Mouse (Mus musculus): ENCODE results near the gene Itgb8. TPM values are rescaled to one million over a fixed set of nuclear protein-coding genes. Genes with fewer than 3 reads are reported as not detected.

Itgb8 gene
- polyA plus RNA-seq, 1 experiment from 2014 or later = 25.2 TPM

GRCm38 (mm10) chr12:119204411-119204810 lies 34.2 kb downstream of the Itgb8 start:
- Histone ChIP-seq H3K9ac (ENCODE audit: low read length) (no peak overlapping the region), H3K9me3 (ENCODE audit: control insufficient read depth, low read length) (no peaks in the 10 kb centered on the region), H3K4me3 (ENCODE audit: low read depth, low read length) (no peak overlapping the region), H3K27ac (ENCODE audit: low read depth, low read length) (no peak overlapping the region), H3K27me3 (ENCODE audit: control insufficient read depth, insufficient read depth, low read length) (no peaks in the 10 kb centered on the region), H3K4me1 (replicated peaks; ENCODE audit: control insufficient read depth, insufficient read depth, low read length) (no peaks in the 10 kb centered on the region), H3K4me2 (ENCODE audit: low read depth, low read length, severe bottlenecking) (no peak overlapping the region), H3K36me3 (ENCODE audit: control insufficient read depth, insufficient read depth, low read length) (no peaks in the 10 kb centered on the region; the same call in 1 of the 2 replicates)
- 88% methylated on average over 2 of the region's 2 CpGs for WGBS
- ATAC-seq (replicated peaks; ENCODE audit: low FRiP score) (no peak), DNase-seq (ENCODE audit: low spot score) (no peak)

DNA sequence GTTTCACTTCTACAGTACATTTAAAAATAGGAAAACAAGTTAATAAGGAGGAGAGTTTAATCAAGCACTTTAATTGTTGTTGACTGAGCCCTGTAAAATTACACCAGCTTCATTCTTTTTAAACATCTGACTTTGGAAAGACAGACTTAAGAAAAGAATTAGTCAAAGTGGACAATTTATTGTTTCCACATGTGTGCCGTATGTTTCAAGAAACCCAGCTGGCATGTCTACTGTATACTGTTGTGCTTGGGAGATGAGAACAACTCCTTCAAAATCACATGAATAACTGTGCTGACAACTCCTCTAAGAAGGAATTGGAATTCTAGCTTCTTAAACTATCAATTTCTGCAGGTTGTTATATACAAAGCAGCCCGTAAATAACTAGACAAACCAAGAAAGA lies 35.8 kb downstream of the Itgb8 start:
- DNase-seq (ENCODE audit: low spot score) (no peak), ATAC-seq (replicated peaks; ENCODE audit: low FRiP score) (no peak)
- no peak overlapping the region for H3K4me3 ChIP-seq (ENCODE audit: low read depth, low read length)
- H3K4me2 ChIP-seq (ENCODE audit: low read depth, low read length, severe bottlenecking) = no peak overlapping the region
- no peaks in the 10 kb centered on the region for H3K27me3 ChIP-seq (ENCODE audit: control insufficient read depth, insufficient read depth, low read length)
- no peak overlapping the region for H3K9ac ChIP-seq (ENCODE audit: low read length)
- no peaks in the 10 kb centered on the region for H3K9me3 ChIP-seq (ENCODE audit: control insufficient read depth, low read length)
- no peak overlapping the region for H3K27ac ChIP-seq (ENCODE audit: low read depth, low read length)
- 84% methylated on average over 2 of the region's 2 CpGs for WGBS
- no peaks in the 10 kb centered on the region for H3K4me1 ChIP-seq (replicated peaks; ENCODE audit: control insufficient read depth, insufficient read depth, low read length)
- H3K36me3 ChIP-seq (ENCODE audit: control insufficient read depth, insufficient read depth, low read length) = no peaks in the 10 kb centered on the region; the same call in 1 of the 2 replicates

GRCm38 (mm10) chr12:119195145-119195544 lies 43.5 kb downstream of the Itgb8 start:
- Histone ChIP-seq H3K9me3 (ENCODE audit: control insufficient read depth, low read length) (no peaks in the 10 kb centered on the region), H3K27ac (ENCODE audit: low read depth, low read length) (no peak overlapping the region), H3K4me1 (replicated peaks; ENCODE audit: control insufficient read depth, insufficient read depth, low read length) (no peaks in the 10 kb centered on the region), H3K4me3 (ENCODE audit: low read depth, low read length) (no peak overlapping the region), H3K36me3 (ENCODE audit: control insufficient read depth, insufficient read depth, low read length) (no peaks in the 10 kb centered on the region), H3K27me3 (ENCODE audit: control insufficient read depth, insufficient read depth, low read length) (no peaks in the 10 kb centered on the region), H3K9ac (ENCODE audit: low read length) (no peak overlapping the region), H3K4me2 (ENCODE audit: low read depth, low read length, severe bottlenecking) (no peak overlapping the region)
- DNase-seq (ENCODE audit: low spot score) = no peak
- no peak for ATAC-seq (replicated peaks; ENCODE audit: low FRiP score)

DNA sequence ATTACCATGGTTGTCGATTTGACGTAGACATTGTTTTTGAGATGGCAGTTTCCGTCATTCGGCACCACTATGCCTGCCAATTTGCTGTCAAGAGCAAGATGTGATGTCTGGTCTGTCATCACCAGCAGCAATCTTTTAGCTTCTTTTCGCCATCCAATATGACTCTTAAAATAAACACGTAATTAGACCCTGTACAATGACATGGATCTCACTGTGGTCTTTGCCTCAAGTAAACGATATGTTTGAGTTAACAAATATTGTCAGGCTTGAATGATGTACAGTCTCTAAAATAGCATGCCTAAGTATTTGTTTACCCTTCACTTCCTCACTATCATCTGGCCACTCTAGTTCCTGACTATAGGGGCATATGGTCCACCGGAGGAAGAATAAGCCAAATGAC lies 48.8 kb downstream of the Itgb8 start:
- ATAC-seq (replicated peaks; ENCODE audit: low FRiP score) = no peak
- Histone ChIP-seq H3K4me2 (ENCODE audit: low read depth, low read length, severe bottlenecking) (no peak overlapping the region), H3K27ac (ENCODE audit: low read depth, low read length) (no peak overlapping the region), H3K9me3 (ENCODE audit: control insufficient read depth, low read length) (no peaks in the 10 kb centered on the region), H3K27me3 (ENCODE audit: control insufficient read depth, insufficient read depth, low read length) (no peaks in the 10 kb centered on the region), H3K9ac (ENCODE audit: low read length) (no peak overlapping the region), H3K4me1 (replicated peaks; ENCODE audit: control insufficient read depth, insufficient read depth, low read length) (no peaks in the 10 kb centered on the region), H3K36me3 (ENCODE audit: control insufficient read depth, insufficient read depth, low read length) (no peaks in the 10 kb centered on the region; the same call in 1 of the 2 replicates), H3K4me3 (ENCODE audit: low read depth, low read length) (no peak overlapping the region)
- 92% methylated on average over 8 of the region's 8 CpGs for WGBS
- no peak for DNase-seq (ENCODE audit: low spot score)

DNA sequence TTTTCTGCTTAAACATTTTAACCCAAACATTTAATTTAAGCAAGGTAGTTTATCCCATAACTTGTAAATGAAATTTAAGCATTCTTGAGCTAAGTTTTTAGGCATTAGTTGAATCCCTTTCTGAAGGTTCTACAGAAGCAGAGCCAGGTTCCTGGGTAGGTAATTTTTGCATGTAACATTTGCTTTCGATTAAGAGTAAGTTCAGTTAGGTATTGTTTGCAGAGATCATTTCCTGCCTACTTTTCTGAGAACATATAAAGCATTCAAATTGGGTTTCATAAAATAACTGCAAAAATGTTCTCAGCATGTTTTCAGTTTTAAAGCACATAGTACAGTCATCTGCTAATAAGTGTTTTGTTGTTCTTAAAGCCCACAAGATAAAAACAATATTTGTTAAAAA lies 53.2 kb downstream of the Itgb8 start:
- no peaks in the 10 kb centered on the region; the same call in 1 of the 2 replicates for H3K36me3 ChIP-seq (ENCODE audit: control insufficient read depth, insufficient read depth, low read length)

GRCm38 (mm10) chr12:119182215-119182924 lies 56.2 kb downstream of the Itgb8 start:
- DNase-seq (ENCODE audit: low spot score) (no peak), ATAC-seq (replicated peaks; ENCODE audit: low FRiP score) (no peak)
- Histone ChIP-seq H3K27me3 (ENCODE audit: control insufficient read depth, insufficient read depth, low read length) (no peaks in the 10 kb centered on the region), H3K4me1 (replicated peaks; ENCODE audit: control insufficient read depth, insufficient read depth, low read length) (no peaks in the 10 kb centered on the region), H3K9me3 (ENCODE audit: control insufficient read depth, low read length) (no peaks in the 10 kb centered on the region), H3K27ac (ENCODE audit: low read depth, low read length) (no peak overlapping the region), H3K4me2 (ENCODE audit: low read depth, low read length, severe bottlenecking) (no peak overlapping the region), H3K36me3 (ENCODE audit: control insufficient read depth, insufficient read depth, low read length) (no peaks in the 10 kb centered on the region; the same call in 1 of the 2 replicates), H3K9ac (ENCODE audit: low read length) (no peak overlapping the region), H3K4me3 (ENCODE audit: low read depth, low read length) (no peak overlapping the region)
- WGBS = 88% methylated on average over 2 of the region's 2 CpGs

More for the DNA sequence above, 53.2 kb downstream of the Itgb8 start:
- 88% methylated on average over 1 of the region's 1 CpGs for WGBS
- no peaks in the 10 kb centered on the region for H3K27me3 ChIP-seq (ENCODE audit: control insufficient read depth, insufficient read depth, low read length)
- ATAC-seq (replicated peaks; ENCODE audit: low FRiP score) (no peak), DNase-seq (ENCODE audit: low spot score) (no peak)
- no peaks in the 10 kb centered on the region for H3K4me1 ChIP-seq (replicated peaks; ENCODE audit: control insufficient read depth, insufficient read depth, low read length)
- no peaks in the 10 kb centered on the region for H3K9me3 ChIP-seq (ENCODE audit: control insufficient read depth, low read length)
- H3K27ac ChIP-seq (ENCODE audit: low read depth, low read length) = no peak overlapping the region
- no peak overlapping the region for H3K4me3 ChIP-seq (ENCODE audit: low read depth, low read length)
- no peak overlapping the region for H3K4me2 ChIP-seq (ENCODE audit: low read depth, low read length, severe bottlenecking)
- no peak overlapping the region for H3K9ac ChIP-seq (ENCODE audit: low read length)

DNA sequence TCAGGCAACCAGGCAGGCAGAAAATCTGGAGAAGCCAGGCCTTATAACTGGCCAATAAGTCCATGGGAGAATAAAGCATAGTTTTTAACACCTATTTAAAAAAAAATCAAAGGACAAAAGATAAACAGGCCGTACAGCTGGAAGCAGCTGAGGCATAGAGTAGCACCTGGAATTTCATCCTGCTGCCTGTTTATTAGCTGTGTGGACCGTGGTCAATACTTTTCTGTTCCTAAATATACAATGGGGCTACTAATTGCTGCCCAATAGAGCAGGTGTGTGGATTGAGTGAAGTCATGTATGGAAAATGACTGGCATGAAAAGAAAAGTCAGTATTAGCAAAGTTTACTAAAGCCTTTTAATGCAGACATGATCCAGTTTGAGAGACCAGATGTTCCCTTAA lies 62.6 kb downstream of the Itgb8 start:
- H3K9ac ChIP-seq (ENCODE audit: low read length) = no peak overlapping the region
- H3K4me2 ChIP-seq (ENCODE audit: low read depth, low read length, severe bottlenecking) = no peak overlapping the region
- ATAC-seq (replicated peaks; ENCODE audit: low FRiP score) (no peak), DNase-seq (ENCODE audit: low spot score) (no peak)
- no peaks in the 10 kb centered on the region for H3K9me3 ChIP-seq (ENCODE audit: control insufficient read depth, low read length)
- H3K27ac ChIP-seq (ENCODE audit: low read depth, low read length) = no peak overlapping the region
- WGBS = 79% methylated on average over 2 of the region's 2 CpGs
- no peaks in the 10 kb centered on the region for H3K4me1 ChIP-seq (replicated peaks; ENCODE audit: control insufficient read depth, insufficient read depth, low read length)
- no peaks in the 10 kb centered on the region for H3K27me3 ChIP-seq (ENCODE audit: control insufficient read depth, insufficient read depth, low read length)
- no peak overlapping the region for H3K4me3 ChIP-seq (ENCODE audit: low read depth, low read length)
- H3K36me3 ChIP-seq (ENCODE audit: control insufficient read depth, insufficient read depth, low read length) = no peaks in the 10 kb centered on the region; the same call in 1 of the 2 replicates

DNA sequence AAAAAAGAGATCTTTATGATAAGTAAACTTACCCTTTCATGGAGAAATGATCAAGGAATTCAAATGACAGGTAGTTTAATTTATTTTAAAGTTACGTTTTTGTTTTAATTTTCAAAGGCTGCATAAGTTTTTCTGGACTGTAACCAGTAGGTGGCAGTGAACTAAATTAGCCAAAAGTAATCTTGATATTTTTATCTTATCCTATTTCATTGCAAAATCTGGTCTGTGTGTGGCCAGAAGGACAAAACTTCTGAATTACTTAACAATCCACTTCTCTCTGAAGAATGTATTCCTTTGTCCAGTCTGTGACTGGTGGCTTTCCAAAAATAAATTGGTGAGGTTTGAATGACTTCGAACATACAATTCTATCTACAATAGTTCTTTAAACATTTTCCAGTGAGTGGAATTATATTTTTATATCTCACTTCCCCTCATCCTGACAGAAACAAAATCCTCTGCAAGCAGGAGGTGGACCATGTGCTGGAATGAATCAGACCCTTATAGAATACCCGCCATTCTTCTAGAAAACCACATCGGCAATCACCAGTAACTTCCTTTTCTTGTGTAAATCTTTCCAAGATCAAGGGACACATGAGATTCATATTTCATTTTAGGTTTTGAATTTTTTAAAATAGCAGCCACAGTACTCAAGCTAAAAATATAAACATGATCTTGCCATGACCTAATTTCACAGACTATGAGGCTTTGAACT lies 68.6 kb downstream of the Itgb8 start:
- Histone ChIP-seq H3K4me2 (ENCODE audit: low read depth, low read length, severe bottlenecking) (no peak overlapping the region), H3K27me3 (ENCODE audit: control insufficient read depth, insufficient read depth, low read length) (no peaks in the 10 kb centered on the region), H3K9me3 (ENCODE audit: control insufficient read depth, low read length) (no peaks in the 10 kb centered on the region), H3K27ac (ENCODE audit: low read depth, low read length) (no peak overlapping the region), H3K9ac (ENCODE audit: low read length) (no peak overlapping the region), H3K36me3 (ENCODE audit: control insufficient read depth, insufficient read depth, low read length) (no peaks in the 10 kb centered on the region; the same call in 1 of the 2 replicates), H3K4me3 (ENCODE audit: low read depth, low read length) (no peak overlapping the region), H3K4me1 (replicated peaks; ENCODE audit: control insufficient read depth, insufficient read depth, low read length) (no peaks in the 10 kb centered on the region)
- no peak for ATAC-seq (replicated peaks; ENCODE audit: low FRiP score)
- 88% methylated on average over 4 of the region's 4 CpGs for WGBS
- DNase-seq (ENCODE audit: low spot score) = no peak

All from forebrain, embryonic 11.5 days (tissue).